14 mouse cellular contexts compared by ENCODE assay signal in genomic region chrY:3340661-3341060, GRCm38 (mm10). TPM values are rescaled to one million over a fixed set of nuclear protein-coding genes. Genes with fewer than 3 reads are reported as not detected.
DNase-seq lines count a peak whose midpoint lies in the region.
"Had no signal": no experiment of that assay in that cellular context is flagged by ENCODE, and none has a peak within 500 bp of the region (broad histone marks: within the 10 kb centered on the region; RNA-seq: fewer than 3 reads in every experiment).

No protein-coding gene starts in this region.

- peak; percentile 5 for DNase-seq in adrenal gland, adult 8-10 months
- DNase-seq in cerebellum, adult 9-11 months: peak; percentile 9
- DNase-seq in gastrocnemius, adult 8-10 months (ENCODE audit: low spot score in 2 of 2): peak; percentile 18 to 27
- DNase-seq in heart, postnatal 4 days: peak; percentile 3
- DNase-seq in layer of hippocampus, adult 11-12 months (ENCODE audit: low spot score): peak; percentile 17
- peak; percentile 12 for DNase-seq in left cerebral cortex, adult 11 months (ENCODE audit: low spot score)
- peak; percentile 6 to 34 for DNase-seq in monocyte, adult 2 months (ENCODE audit: low read depth in 1 of 2, low spot score in 2 of 2)

RNA-seq across cellular contexts. Expression of gene Gm21693, which starts 4.5 kb away (rescaled TPM):
- total RNA-seq in adrenal gland, adult 8-10 months (2022): not detected
- total RNA-seq in gastrocnemius, adult 8-10 months (2022): not detected
- not detected for total RNA-seq in heart, postnatal 4 days (2021)
- total RNA-seq: adrenal gland, postnatal 25 days; G1E; gastrocnemius, postnatal 14 days; granulocyte monocyte progenitor cell, adult 5-6 weeks; layer of hippocampus, postnatal 25 days; left cerebral cortex, postnatal 36 days; megakaryocyte, adult 5-6 weeks had no signal

RNA-seq across cellular contexts. Expression of gene Gm21677, which starts 34.4 kb away (rescaled TPM):
- total RNA-seq in adrenal gland, adult 8-10 months (2022): not detected
- total RNA-seq in gastrocnemius, adult 8-10 months (2022): not detected
- total RNA-seq in heart, postnatal 4 days (2021): not detected
- total RNA-seq: adrenal gland, postnatal 25 days; G1E; gastrocnemius, postnatal 14 days; granulocyte monocyte progenitor cell, adult 5-6 weeks; layer of hippocampus, postnatal 25 days; left cerebral cortex, postnatal 36 days; megakaryocyte, adult 5-6 weeks had no signal

Comparison
In these comparisons a context has a peak if more than half of its experiments do, and no peak if none do; other contexts are left out.
1. Peak in every context shown above with its lines: DNase-seq.